Mouse (Mus musculus): ENCODE data around the gene Gtf3c4. TPM values are rescaled to one million over a fixed set of nuclear protein-coding genes. Genes with fewer than 3 reads are reported as not detected.
A peak's percentile ranks its signal among the peaks of the same experiment; 100 is the strongest.

Gtf3c4 gene
- polyA plus RNA-seq, 2 experiments: 4.2 to 5.6 TPM

DNA sequence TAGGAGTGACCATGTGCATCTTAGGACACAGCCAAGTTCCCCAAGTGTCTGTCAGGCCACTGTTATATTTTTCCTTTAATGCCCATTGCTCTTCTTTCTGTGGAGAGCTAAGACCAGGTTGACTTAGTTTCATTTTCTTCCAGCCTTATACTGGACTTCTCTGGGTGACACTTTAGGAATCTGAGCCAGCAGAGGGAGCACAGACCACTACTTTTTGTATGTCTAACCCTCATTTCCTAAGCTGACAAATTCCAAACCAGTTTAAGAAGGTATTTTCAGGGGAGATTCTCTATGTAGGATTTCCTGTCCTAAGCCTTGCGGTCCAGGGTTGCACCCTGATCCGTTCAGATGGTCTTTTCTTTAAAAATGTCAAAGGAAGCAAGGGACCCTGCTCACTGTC lies 15.6 kb upstream of the Gtf3c4 start:
- no peaks in the 10 kb centered on the region for H3K4me1 ChIP-seq (replicated peaks; ENCODE audit: control insufficient read depth in 2 of 2, insufficient read depth in 2 of 2, low read length in 1 of 2)
- H3K9me3 ChIP-seq (ENCODE audit: control insufficient read depth, low read length): no peaks in the 10 kb centered on the region
- ATAC-seq (ENCODE audit: insufficient read depth) (no peak), DNase-seq (ENCODE audit: low read depth in 3 of 3, low spot score in 3 of 3) (no peak)
- TF ChIP-seq CTCF (IDR thresholded peaks at IDR 0.05; ENCODE audit: low read depth) (no peak), EP300 (IDR thresholded peaks at IDR 0.05; ENCODE audit: low read depth) (no peak)
- H3K27ac ChIP-seq: no peak overlapping the region
- H3K4me2 ChIP-seq (ENCODE audit: low read depth): no peak overlapping the region
- H3K36me3 ChIP-seq (replicated peaks; ENCODE audit: control insufficient read depth, insufficient read depth, low read depth): peaks cover 4% of the 10 kb centered on the region
- no peaks in the 10 kb centered on the region for H3K27me3 ChIP-seq (ENCODE audit: control insufficient read depth, insufficient read depth, low read length)
- H3K9ac ChIP-seq (replicated peaks): no peak overlapping the region
- WGBS (ENCODE audit: insufficient replicate concordance): 81% methylated on average over 2 of the region's 2 CpGs
- no peak overlapping the region for H3K4me3 ChIP-seq (ENCODE audit: insufficient read depth in 1 of 2, low read depth in 2 of 2, low read length in 2 of 2)

- no peak overlapping the region for H3K4me3 ChIP-seq (ENCODE audit: insufficient read depth in 1 of 2, low read depth in 2 of 2, low read length in 2 of 2)
- no peaks in the 10 kb centered on the region for H3K9me3 ChIP-seq (ENCODE audit: control insufficient read depth, low read length)
- TF ChIP-seq EP300 (IDR thresholded peaks at IDR 0.05; ENCODE audit: low read depth) (no peak), CTCF (IDR thresholded peaks at IDR 0.05; ENCODE audit: low read depth) (no peak)
- H3K27ac ChIP-seq: no peak overlapping the region
- DNase-seq (ENCODE audit: low read depth in 3 of 3, low spot score in 3 of 3): no peak
- H3K4me1 ChIP-seq (replicated peaks; ENCODE audit: control insufficient read depth in 2 of 2, insufficient read depth in 2 of 2, low read length in 1 of 2): no peaks in the 10 kb centered on the region
- H3K9ac ChIP-seq (replicated peaks): no peak overlapping the region
- H3K27me3 ChIP-seq (ENCODE audit: control insufficient read depth, insufficient read depth, low read length): no peaks in the 10 kb centered on the region
- no peak overlapping the region for H3K4me2 ChIP-seq (ENCODE audit: low read depth)
- H3K36me3 ChIP-seq (replicated peaks; ENCODE audit: control insufficient read depth, insufficient read depth, low read depth): no peaks in the 10 kb centered on the region; the same call in 1 of the 2 replicates
- ATAC-seq (ENCODE audit: insufficient read depth): no peak
- 77% methylated on average over 3 of the region's 3 CpGs for WGBS (ENCODE audit: insufficient replicate concordance)
Observed at GRCm38 (mm10) chr2:28852594-28852993, 12.4 kb upstream of the Gtf3c4 start.

GRCm38 (mm10) chr2:28848879-28849278 lies 8.7 kb upstream of the Gtf3c4 start:
- Histone ChIP-seq H3K9me3 (ENCODE audit: control insufficient read depth, low read length) (no peaks in the 10 kb centered on the region), H3K4me3 (ENCODE audit: insufficient read depth in 1 of 2, low read depth in 2 of 2, low read length in 2 of 2) (no peak overlapping the region), H3K27ac (no peak overlapping the region), H3K27me3 (ENCODE audit: control insufficient read depth, insufficient read depth, low read length) (no peaks in the 10 kb centered on the region), H3K4me2 (ENCODE audit: low read depth) (no peak overlapping the region), H3K4me1 (replicated peaks; ENCODE audit: control insufficient read depth in 2 of 2, insufficient read depth in 2 of 2, low read length in 1 of 2) (no peaks in the 10 kb centered on the region), H3K36me3 (replicated peaks; ENCODE audit: control insufficient read depth, insufficient read depth, low read depth) (peaks cover 7% of the 10 kb centered on the region; the same call in 1 of the 2 replicates), H3K9ac (replicated peaks) (no peak overlapping the region)
- 63% methylated on average over 2 of the region's 2 CpGs for WGBS (ENCODE audit: insufficient replicate concordance)
- TF ChIP-seq EP300 (IDR thresholded peaks at IDR 0.05; ENCODE audit: low read depth): no peak
- TF ChIP-seq CTCF (IDR thresholded peaks at IDR 0.05; ENCODE audit: low read depth): no peak
- DNase-seq (ENCODE audit: low read depth in 3 of 3, low spot score in 3 of 3) (no peak), ATAC-seq (ENCODE audit: insufficient read depth) (no peak)

- no peak overlapping the region for H3K9ac ChIP-seq (replicated peaks)
- peaks cover 9 to 13% of the 10 kb centered on the region in 2 experiments for H3K4me1 ChIP-seq (replicated peaks; ENCODE audit: control insufficient read depth in 2 of 2, insufficient read depth in 2 of 2, low read length in 1 of 2)
- no peak for TF ChIP-seq CTCF (IDR thresholded peaks at IDR 0.05; ENCODE audit: low read depth)
- H3K27me3 ChIP-seq (ENCODE audit: control insufficient read depth, insufficient read depth, low read length): no peaks in the 10 kb centered on the region
- peaks cover 7% of the 10 kb centered on the region; the same call in 1 of the 2 replicates for H3K36me3 ChIP-seq (replicated peaks; ENCODE audit: control insufficient read depth, insufficient read depth, low read depth)
- H3K4me3 ChIP-seq (ENCODE audit: insufficient read depth in 1 of 2, low read depth in 2 of 2, low read length in 2 of 2): no peak overlapping the region
- ATAC-seq (ENCODE audit: insufficient read depth): no peak
- WGBS (ENCODE audit: insufficient replicate concordance): 30% methylated on average over 3 of the region's 3 CpGs
- H3K4me2 ChIP-seq (ENCODE audit: low read depth): peak overlapping the region; percentile 94
- H3K9me3 ChIP-seq (ENCODE audit: control insufficient read depth, low read length): no peaks in the 10 kb centered on the region
- H3K27ac ChIP-seq: no peak overlapping the region
- no peak for DNase-seq (ENCODE audit: low read depth in 3 of 3, low spot score in 3 of 3)
Observed at GRCm38 (mm10) chr2:28842042-28842441, 1.9 kb upstream of the Gtf3c4 start.

GRCm38 (mm10) chr2:28839501-28840221 lies 499 bp downstream of the Gtf3c4 start:
- Histone ChIP-seq H3K27ac (peak overlapping the region; percentile 61), H3K4me1 (replicated peaks; ENCODE audit: control insufficient read depth in 2 of 2, insufficient read depth in 2 of 2, low read length in 1 of 2) (peaks cover 9 to 18% of the 10 kb centered on the region in 2 experiments), H3K9ac (replicated peaks) (peak overlapping the region; percentile 81), H3K27me3 (ENCODE audit: control insufficient read depth, insufficient read depth, low read length) (no peaks in the 10 kb centered on the region), H3K9me3 (ENCODE audit: control insufficient read depth, low read length) (no peaks in the 10 kb centered on the region), H3K4me3 (ENCODE audit: insufficient read depth in 1 of 2, low read depth in 2 of 2, low read length in 2 of 2) (peak overlapping the region; percentile 82 to 83), H3K4me2 (ENCODE audit: low read depth) (peak overlapping the region; percentile 94), H3K36me3 (replicated peaks; ENCODE audit: control insufficient read depth, insufficient read depth, low read depth) (peaks cover 6% of the 10 kb centered on the region)
- TF ChIP-seq CTCF (IDR thresholded peaks at IDR 0.05; ENCODE audit: low read depth) (no peak), EP300 (IDR thresholded peaks at IDR 0.05; ENCODE audit: low read depth) (no peak)
- under 1% methylated on average over 53 of the region's 53 CpGs for WGBS (ENCODE audit: insufficient replicate concordance)
- ATAC-seq (ENCODE audit: insufficient read depth) (peak; percentile 66), DNase-seq (ENCODE audit: low read depth in 3 of 3, low spot score in 3 of 3) (peak; percentile 31 to 41 (median 31))

All from liver, embryonic 14.5 days (tissue).